Mouse (Mus musculus): Measurements from ENCODE around the gene Ptpa.

DNA sequence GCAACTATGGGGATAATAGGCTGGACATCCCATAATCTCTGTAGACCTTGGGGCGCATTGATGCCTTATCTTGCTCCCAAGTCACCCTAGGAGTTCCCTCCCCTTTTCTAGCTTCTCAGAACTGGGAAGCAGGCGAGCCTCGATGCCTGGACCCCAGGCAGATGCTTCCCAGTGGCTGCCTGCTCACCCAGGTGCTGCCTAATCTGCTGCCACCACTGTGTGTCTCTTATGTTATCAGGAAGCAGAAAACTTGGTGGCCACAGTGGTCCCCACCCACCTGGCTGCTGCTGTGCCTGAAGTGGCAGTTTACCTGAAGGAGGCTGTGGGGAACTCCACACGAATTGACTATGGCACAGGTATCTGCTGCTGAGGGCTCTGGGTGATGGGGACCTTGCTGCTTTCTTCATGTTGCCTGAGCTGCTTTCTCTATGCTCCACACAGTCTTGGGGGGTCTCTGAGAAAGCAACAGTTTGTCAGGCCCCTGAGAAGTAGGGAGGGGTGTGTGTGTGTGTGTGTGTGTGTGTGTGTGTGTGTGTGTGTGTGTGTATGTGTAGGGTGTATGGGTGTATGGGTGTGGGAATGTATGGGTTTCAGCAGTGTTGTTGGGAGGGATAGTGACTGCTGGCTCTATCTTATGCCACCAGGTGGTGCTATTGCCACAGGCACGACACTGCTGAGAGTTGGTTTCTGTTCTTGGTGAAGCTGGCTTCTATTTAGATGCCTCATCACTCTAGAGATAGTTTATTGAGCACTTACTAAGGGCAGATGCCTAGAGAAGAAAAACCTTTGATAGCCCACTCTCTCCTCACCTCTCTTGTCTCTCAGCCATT, 19.7 kb downstream of the Ptpa start:
- peak; percentile 77 for TF ChIP-seq CTCF (IDR thresholded peaks at IDR 0.05; ENCODE audit: low read depth, low read length)
- no peak for TF ChIP-seq POLR2A (IDR thresholded peaks at IDR 0.05; ENCODE audit: extremely low read depth, insufficient read depth, low read length)

All from liver, adult 2 months (tissue).